Mouse (Mus musculus) kidney, postnatal 25 days (tissue): ENCODE measurements around the gene Gm20838.
"Not testable (repeated sequence)": the region's sequence is repeated elsewhere in the genome, so short reads cannot be mapped to it uniquely, and the experiment has no call there.

Experiments used
- DNase-seq, 2 experiments: peaks; one replicate each; pipeline ENCODE4 v3.0.0; 2021; ENCODE audit warnings: mixed read lengths in 2 of 2

Gm20838 gene

GRCm38 (mm10) chrY:33543064-33543463 is at the start of gene Gm20838:
Gene Gm20838 (minus strand): TSS chrY:33543164.
- DNase-seq: not testable (repeated sequence)
